Mouse (Mus musculus): ENCODE results near the gene Tanc1. TPM values are rescaled to one million over a fixed set of nuclear protein-coding genes. Genes with fewer than 3 reads are reported as not detected.

The Tanc1 gene
- polyA plus RNA-seq, 1 experiment from 2014 or later = 27.3 TPM

DNA sequence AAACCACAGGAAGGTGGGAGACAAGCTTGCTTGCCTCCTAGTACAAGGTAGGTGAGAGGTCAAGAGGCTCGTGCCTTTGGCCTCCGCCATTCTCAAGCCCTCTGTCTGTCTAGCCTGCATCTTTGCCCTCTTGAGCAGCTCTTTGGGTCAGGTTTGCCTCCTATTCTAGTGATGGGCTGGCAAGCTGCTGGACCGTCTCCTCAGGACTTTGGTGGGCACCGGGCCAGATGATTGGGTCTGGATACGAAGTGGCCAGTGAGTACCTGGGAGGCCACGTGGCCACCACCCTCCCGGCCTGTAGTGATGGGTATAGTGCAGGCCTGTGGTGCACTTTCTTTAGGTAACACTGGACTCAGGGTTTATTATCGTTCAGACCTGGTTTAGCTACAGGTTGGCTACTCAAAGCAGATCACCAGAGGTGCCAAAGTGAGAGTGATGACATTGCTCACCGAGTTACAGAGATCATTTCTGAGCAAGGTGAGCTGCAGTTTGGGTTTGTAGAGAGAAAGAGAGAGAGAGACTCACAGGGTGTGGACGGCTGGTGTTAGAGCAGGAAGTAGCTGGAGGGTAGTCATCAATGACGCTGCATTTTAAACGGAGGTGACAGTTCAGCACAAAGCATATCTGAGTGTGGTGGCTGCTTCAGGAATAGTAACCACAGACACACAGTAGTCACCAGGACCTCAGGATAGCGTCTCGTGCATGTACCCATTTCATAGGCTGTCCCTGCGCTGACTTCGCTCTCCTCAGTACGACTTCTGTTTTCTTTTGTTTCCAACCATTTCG lies 188.8 kb downstream of the Tanc1 start:
- Histone ChIP-seq H3K4me1 (ENCODE audit: control insufficient read depth, insufficient read depth, low read length) (0 out of 2 replicates have a peak, but pooled peaks cover 4% of the 10 kb centered on the region), H3K27me3 (ENCODE audit: control insufficient read depth, insufficient read depth, low read length) (no peaks in the 10 kb centered on the region), H3K9ac (ENCODE audit: low read length) (no peak overlapping the region), H3K27ac (ENCODE audit: low read length) (no peak overlapping the region), H3K4me2 (ENCODE audit: low read depth, low read length) (no peak overlapping the region), H3K4me3 (ENCODE audit: low read length) (no peak overlapping the region), H3K9me3 (replicated peaks; ENCODE audit: control insufficient read depth, low read length) (no peaks in the 10 kb centered on the region), H3K36me3 (ENCODE audit: control insufficient read depth, insufficient read depth) (peaks cover 27% of the 10 kb centered on the region)
- 85% methylated on average over 18 of the region's 18 CpGs for WGBS
- no peak for ATAC-seq (replicated peaks; ENCODE audit: extremely low read depth, insufficient read depth, low FRiP score)

- Histone ChIP-seq H3K27ac (ENCODE audit: low read length) (no peak overlapping the region), H3K36me3 (ENCODE audit: control insufficient read depth, insufficient read depth) (peaks cover 36% of the 10 kb centered on the region), H3K9me3 (replicated peaks; ENCODE audit: control insufficient read depth, low read length) (no peaks in the 10 kb centered on the region), H3K4me3 (ENCODE audit: low read length) (no peak overlapping the region), H3K4me2 (ENCODE audit: low read depth, low read length) (no peak overlapping the region), H3K27me3 (ENCODE audit: control insufficient read depth, insufficient read depth, low read length) (no peaks in the 10 kb centered on the region), H3K4me1 (ENCODE audit: control insufficient read depth, insufficient read depth, low read length) (0 out of 2 replicates have a peak, but pooled peaks cover 4% of the 10 kb centered on the region), H3K9ac (ENCODE audit: low read length) (no peak overlapping the region)
- WGBS = 66% methylated on average over 8 of the region's 8 CpGs
- no peak for ATAC-seq (replicated peaks; ENCODE audit: extremely low read depth, insufficient read depth, low FRiP score)
Measured at GRCm38 (mm10) chr2:59802722-59803387, 191.0 kb downstream of the Tanc1 start.

DNA sequence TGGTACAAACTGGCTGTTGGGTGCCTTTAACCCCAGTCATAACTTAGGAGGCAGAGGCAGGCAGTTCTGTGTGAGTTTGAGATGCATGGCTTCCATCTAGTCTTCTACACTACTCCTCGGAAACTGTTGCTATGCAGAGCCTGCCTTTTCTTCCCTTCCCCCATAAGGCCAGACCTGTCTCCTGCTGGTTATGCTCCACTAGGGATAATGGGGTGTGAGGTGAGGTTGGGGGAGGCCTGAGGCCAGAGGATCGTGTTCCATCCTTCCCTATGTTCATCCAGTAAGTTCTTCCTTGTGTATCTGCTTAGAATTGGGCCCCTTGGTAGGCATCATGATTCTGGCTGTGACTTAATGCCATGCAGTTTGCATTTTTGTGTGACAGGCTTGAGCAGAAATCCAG lies 193.8 kb downstream of the Tanc1 start:
- Histone ChIP-seq H3K4me3 (ENCODE audit: low read length) (no peak overlapping the region), H3K4me1 (ENCODE audit: control insufficient read depth, insufficient read depth, low read length) (peaks cover 4% of the 10 kb centered on the region; the same call in 1 of the 2 replicates), H3K27me3 (ENCODE audit: control insufficient read depth, insufficient read depth, low read length) (no peaks in the 10 kb centered on the region), H3K4me2 (ENCODE audit: low read depth, low read length) (no peak overlapping the region), H3K36me3 (ENCODE audit: control insufficient read depth, insufficient read depth) (peaks cover 31% of the 10 kb centered on the region), H3K9ac (ENCODE audit: low read length) (no peak overlapping the region), H3K9me3 (replicated peaks; ENCODE audit: control insufficient read depth, low read length) (no peaks in the 10 kb centered on the region), H3K27ac (ENCODE audit: low read length) (no peak overlapping the region)
- 50% methylated on average over 2 of the region's 2 CpGs for WGBS
- ATAC-seq (replicated peaks; ENCODE audit: extremely low read depth, insufficient read depth, low FRiP score) = no peak

DNA sequence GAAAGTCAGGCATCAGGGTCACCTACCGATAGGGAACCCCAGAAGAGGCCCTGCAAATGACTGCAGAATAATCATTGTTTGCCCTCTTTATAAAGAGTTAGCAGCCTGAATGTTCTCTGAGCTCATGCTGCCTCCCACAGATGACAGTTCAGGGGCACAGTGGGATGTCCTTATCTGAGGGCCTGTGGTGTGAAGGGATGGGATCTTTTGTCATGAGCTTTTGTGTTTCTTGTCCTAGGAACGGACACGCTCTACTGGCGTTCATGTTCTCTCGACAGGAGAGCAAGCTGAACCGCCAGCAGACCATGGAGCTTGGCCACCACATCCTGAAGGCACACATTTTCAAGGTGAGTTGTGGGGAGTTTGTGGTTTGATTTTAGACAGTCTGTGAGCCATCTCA lies 194.2 kb downstream of the Tanc1 start:
- no peak overlapping the region for H3K9ac ChIP-seq (ENCODE audit: low read length)
- ATAC-seq (replicated peaks; ENCODE audit: extremely low read depth, insufficient read depth, low FRiP score) = no peak

DNA sequence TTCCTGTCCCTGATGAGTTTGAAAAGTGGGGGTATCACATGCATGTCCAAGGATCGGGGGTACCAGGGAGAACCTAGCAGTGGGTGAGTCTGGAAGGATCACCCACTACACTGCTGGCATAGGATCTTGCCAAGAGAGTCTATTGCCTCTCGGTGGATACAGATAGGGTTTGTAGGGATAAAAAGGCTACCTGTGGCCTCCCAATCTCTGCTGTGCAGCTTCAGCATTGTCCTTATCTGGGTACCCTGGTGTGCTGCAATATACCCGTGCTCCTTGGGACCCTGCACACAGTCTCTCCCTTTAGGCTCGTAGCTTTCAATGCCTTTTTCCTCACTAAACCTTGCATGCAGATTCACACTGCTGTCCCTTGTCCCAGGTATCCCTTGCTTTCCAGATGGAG lies 196.8 kb downstream of the Tanc1 start:
- 81% methylated on average over 4 of the region's 4 CpGs for WGBS
- Histone ChIP-seq H3K4me3 (ENCODE audit: low read length) (no peak overlapping the region), H3K36me3 (ENCODE audit: control insufficient read depth, insufficient read depth) (peaks cover 25% of the 10 kb centered on the region)

More for the DNA sequence above, 194.2 kb downstream of the Tanc1 start:
- Histone ChIP-seq H3K27me3 (ENCODE audit: control insufficient read depth, insufficient read depth, low read length) (no peaks in the 10 kb centered on the region), H3K4me1 (ENCODE audit: control insufficient read depth, insufficient read depth, low read length) (peaks cover 7% of the 10 kb centered on the region; the same call in 1 of the 2 replicates), H3K9me3 (replicated peaks; ENCODE audit: control insufficient read depth, low read length) (no peaks in the 10 kb centered on the region), H3K27ac (ENCODE audit: low read length) (no peak overlapping the region), H3K4me2 (ENCODE audit: low read depth, low read length) (no peak overlapping the region), H3K36me3 (ENCODE audit: control insufficient read depth, insufficient read depth) (peaks cover 26% of the 10 kb centered on the region), H3K4me3 (ENCODE audit: low read length) (no peak overlapping the region)
- 62% methylated on average over 6 of the region's 6 CpGs for WGBS

GRCm38 (mm10) chr2:59810039-59810438 lies 198.2 kb downstream of the Tanc1 start:
- H3K27ac ChIP-seq (ENCODE audit: low read length) = no peak overlapping the region
- WGBS = 84% methylated on average over 7 of the region's 7 CpGs

More for the DNA sequence above, 196.8 kb downstream of the Tanc1 start:
- ATAC-seq (replicated peaks; ENCODE audit: extremely low read depth, insufficient read depth, low FRiP score) = no peak
- no peaks in the 10 kb centered on the region for H3K27me3 ChIP-seq (ENCODE audit: control insufficient read depth, insufficient read depth, low read length)
- peaks cover 8% of the 10 kb centered on the region; the same call in 1 of the 2 replicates for H3K4me1 ChIP-seq (ENCODE audit: control insufficient read depth, insufficient read depth, low read length)
- H3K9ac ChIP-seq (ENCODE audit: low read length) = no peak overlapping the region
- H3K9me3 ChIP-seq (replicated peaks; ENCODE audit: control insufficient read depth, low read length) = no peaks in the 10 kb centered on the region
- no peak overlapping the region for H3K27ac ChIP-seq (ENCODE audit: low read length)
- no peak overlapping the region for H3K4me2 ChIP-seq (ENCODE audit: low read depth, low read length)

DNA sequence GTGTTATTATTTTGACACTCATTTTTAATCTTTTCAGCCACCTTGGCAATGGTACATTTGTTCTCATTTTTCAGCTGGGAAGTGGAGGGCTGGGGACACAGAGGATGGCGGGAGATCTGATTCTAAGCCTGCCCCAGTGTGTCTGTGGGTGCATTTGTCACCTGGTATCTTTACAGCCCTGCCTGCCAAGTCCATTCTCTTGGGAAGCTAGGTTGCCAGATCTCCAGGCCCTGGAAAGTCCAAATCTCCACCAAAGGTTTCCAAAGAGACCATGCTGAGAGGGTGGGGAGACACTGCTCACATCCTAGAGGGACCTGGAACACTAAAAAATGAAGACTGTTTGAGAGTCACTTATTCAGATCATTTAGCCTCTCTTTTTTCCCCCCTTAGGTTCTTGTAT lies 199.4 kb downstream of the Tanc1 start:
- Histone ChIP-seq H3K36me3 (ENCODE audit: control insufficient read depth, insufficient read depth) (peaks cover 25% of the 10 kb centered on the region), H3K4me2 (ENCODE audit: low read depth, low read length) (no peak overlapping the region), H3K4me3 (ENCODE audit: low read length) (no peak overlapping the region), H3K27me3 (ENCODE audit: control insufficient read depth, insufficient read depth, low read length) (no peaks in the 10 kb centered on the region), H3K9me3 (replicated peaks; ENCODE audit: control insufficient read depth, low read length) (no peaks in the 10 kb centered on the region), H3K4me1 (ENCODE audit: control insufficient read depth, insufficient read depth, low read length) (peaks cover 8% of the 10 kb centered on the region; the same call in 1 of the 2 replicates), H3K9ac (ENCODE audit: low read length) (no peak overlapping the region), H3K27ac (ENCODE audit: low read length) (peak overlapping the region; percentile 50)
- 48% methylated on average over 1 of the region's 1 CpGs for WGBS
- no peak for ATAC-seq (replicated peaks; ENCODE audit: extremely low read depth, insufficient read depth, low FRiP score)

More at GRCm38 (mm10) chr2:59810039-59810438, 198.2 kb downstream of the Tanc1 start:
- no peak for ATAC-seq (replicated peaks; ENCODE audit: extremely low read depth, insufficient read depth, low FRiP score)
- H3K9ac ChIP-seq (ENCODE audit: low read length) = no peak overlapping the region
- no peaks in the 10 kb centered on the region for H3K9me3 ChIP-seq (replicated peaks; ENCODE audit: control insufficient read depth, low read length)
- H3K4me2 ChIP-seq (ENCODE audit: low read depth, low read length) = no peak overlapping the region
- H3K4me3 ChIP-seq (ENCODE audit: low read length) = no peak overlapping the region
- H3K27me3 ChIP-seq (ENCODE audit: control insufficient read depth, insufficient read depth, low read length) = no peaks in the 10 kb centered on the region
- H3K4me1 ChIP-seq (ENCODE audit: control insufficient read depth, insufficient read depth, low read length) = peaks cover 8% of the 10 kb centered on the region; the same call in 1 of the 2 replicates
- peaks cover 23% of the 10 kb centered on the region for H3K36me3 ChIP-seq (ENCODE audit: control insufficient read depth, insufficient read depth)

DNA sequence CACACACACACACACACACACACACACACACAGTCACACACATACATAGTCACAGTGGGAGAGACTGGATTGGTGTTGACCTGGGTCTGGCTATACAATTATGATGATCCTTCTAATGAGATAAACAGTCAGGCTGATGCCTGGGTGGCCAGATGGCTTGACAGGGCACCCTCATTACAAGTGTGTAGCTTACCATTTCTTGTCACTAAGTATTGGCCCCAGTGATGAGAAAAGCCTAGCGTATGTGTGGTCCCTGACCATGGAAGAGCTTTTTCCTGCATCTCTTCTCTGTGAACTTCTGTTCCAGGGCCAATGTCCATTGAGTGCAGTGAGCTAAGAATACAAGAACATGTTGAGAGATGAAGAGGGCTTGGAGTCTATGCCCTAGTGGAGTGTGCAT lies 200.8 kb downstream of the Tanc1 start:
- Histone ChIP-seq H3K27ac (ENCODE audit: low read length) (no peak overlapping the region), H3K4me2 (ENCODE audit: low read depth, low read length) (no peak overlapping the region), H3K9me3 (replicated peaks; ENCODE audit: control insufficient read depth, low read length) (no peaks in the 10 kb centered on the region), H3K36me3 (ENCODE audit: control insufficient read depth, insufficient read depth) (peaks cover 17% of the 10 kb centered on the region), H3K27me3 (ENCODE audit: control insufficient read depth, insufficient read depth, low read length) (no peaks in the 10 kb centered on the region), H3K4me1 (ENCODE audit: control insufficient read depth, insufficient read depth, low read length) (peaks cover 8% of the 10 kb centered on the region; the same call in 1 of the 2 replicates), H3K9ac (ENCODE audit: low read length) (no peak overlapping the region), H3K4me3 (ENCODE audit: low read length) (no peak overlapping the region)
- no peak for ATAC-seq (replicated peaks; ENCODE audit: extremely low read depth, insufficient read depth, low FRiP score)
- 97% methylated on average over 1 of the region's 1 CpGs for WGBS

GRCm38 (mm10) chr2:59813457-59813856 lies 201.6 kb downstream of the Tanc1 start:
- peaks cover 8% of the 10 kb centered on the region; the same call in 1 of the 2 replicates for H3K4me1 ChIP-seq (ENCODE audit: control insufficient read depth, insufficient read depth, low read length)
- H3K27ac ChIP-seq (ENCODE audit: low read length) = no peak overlapping the region
- no peak overlapping the region for H3K4me3 ChIP-seq (ENCODE audit: low read length)
- peaks cover 10% of the 10 kb centered on the region for H3K36me3 ChIP-seq (ENCODE audit: control insufficient read depth, insufficient read depth)
- H3K9ac ChIP-seq (ENCODE audit: low read length) = no peak overlapping the region
- ATAC-seq (replicated peaks; ENCODE audit: extremely low read depth, insufficient read depth, low FRiP score) = no peak
- no peaks in the 10 kb centered on the region for H3K27me3 ChIP-seq (ENCODE audit: control insufficient read depth, insufficient read depth, low read length)
- 72% methylated on average over 13 of the region's 13 CpGs for WGBS
- no peaks in the 10 kb centered on the region for H3K9me3 ChIP-seq (replicated peaks; ENCODE audit: control insufficient read depth, low read length)
- no peak overlapping the region for H3K4me2 ChIP-seq (ENCODE audit: low read depth, low read length)

Measured in heart, embryonic 16.5 days (tissue).